Mouse (Mus musculus) ES-Bruce4 (cell line): ENCODE data around the gene Eya2. TPM values are rescaled to one million over a fixed set of nuclear protein-coding genes. Genes with fewer than 3 reads are reported as not detected.

Source experiments
- H3K27ac ChIP-seq: 2 replicates; pipeline ENCODE4 v1.5.1; 2012; ENCODE audit warnings: low read length, inconsistent platforms; ENCODE audit not compliant: insufficient read depth
- H3K27me3 ChIP-seq: 2 replicates; pipeline ENCODE4 v1.6.1; 2012; ENCODE audit warnings: mild to moderate bottlenecking, low read length, inconsistent platforms; ENCODE audit not compliant: control insufficient read depth, poor library complexity, insufficient read depth, severe bottlenecking
- H3K36me3 ChIP-seq: 2 replicates; pipeline ENCODE4 v1.6.1; 2012; ENCODE audit warnings: inconsistent platforms, mild to moderate bottlenecking, low read length, moderate library complexity; ENCODE audit not compliant: control insufficient read depth, poor library complexity, insufficient read depth, severe bottlenecking
- H3K4me1 ChIP-seq: one replicate; pipeline ENCODE4 v1.8.1; 2011; ENCODE audit warnings: low read length; ENCODE audit not compliant: control insufficient read depth, insufficient read depth
- H3K4me3 ChIP-seq: 2 replicates; pipeline ENCODE4 v1.5.1; 2011; ENCODE audit warnings: low read depth, mild to moderate bottlenecking, low read length
- H3K9ac ChIP-seq: 2 replicates; pipeline ENCODE4 v1.6.1; 2012; ENCODE audit warnings: low read depth, mild to moderate bottlenecking, inconsistent platforms; ENCODE audit not compliant: poor library complexity, severe bottlenecking
- H3K9me3 ChIP-seq: replicated peaks from 2 replicates; pipeline ENCODE4 v1.6.1; 2012; ENCODE audit warnings: mild to moderate bottlenecking, low read length, inconsistent platforms; ENCODE audit not compliant: control insufficient read depth, poor library complexity, insufficient read depth, severe bottlenecking
- CTCF ChIP-seq: IDR thresholded peaks from one replicate; pipeline ENCODE4 v1.8.1; 2011; ENCODE audit warnings: low read depth, low read length
- EP300 ChIP-seq: IDR thresholded peaks from 2 replicates; pipeline ENCODE4 v1.6.1; 2011; ENCODE audit warnings: low read depth, low read length; ENCODE audit not compliant: insufficient read depth
- POLR2A ChIP-seq: IDR thresholded peaks from one replicate; pipeline ENCODE4 v1.8.1; 2011; ENCODE audit warnings: low read length; ENCODE audit not compliant: insufficient read depth
- polyA plus RNA-seq: library from polyadenylated mRNA; stranded (reverse); fragments of >200 nt; gene quantifications from 2 replicates; pipeline ENCODE4 v1.2.4, GENCODE M21; 2011; ENCODE audit warnings: low read depth; ENCODE audit not compliant: missing spikeins, insufficient read depth, insufficient read length

Eya2 gene
- polyA plus RNA-seq, 1 experiment, result 3.2 TPM

GRCm38 (mm10) chr2:165564101-165564500, 30.7 kb upstream of the Eya2 start:
- Histone ChIP-seq H3K36me3 (no peaks in the 10 kb centered on the region), H3K9me3 (no peaks in the 10 kb centered on the region), H3K9ac (no peak overlapping the region), H3K27ac (no peak overlapping the region), H3K4me3 (no peak overlapping the region), H3K4me1 (no peaks in the 10 kb centered on the region), H3K27me3 (no peaks in the 10 kb centered on the region; the same call in 1 of the 2 replicates)
- TF ChIP-seq CTCF, result no peak
- no peak for TF ChIP-seq POLR2A
- no peak for TF ChIP-seq EP300

DNA sequence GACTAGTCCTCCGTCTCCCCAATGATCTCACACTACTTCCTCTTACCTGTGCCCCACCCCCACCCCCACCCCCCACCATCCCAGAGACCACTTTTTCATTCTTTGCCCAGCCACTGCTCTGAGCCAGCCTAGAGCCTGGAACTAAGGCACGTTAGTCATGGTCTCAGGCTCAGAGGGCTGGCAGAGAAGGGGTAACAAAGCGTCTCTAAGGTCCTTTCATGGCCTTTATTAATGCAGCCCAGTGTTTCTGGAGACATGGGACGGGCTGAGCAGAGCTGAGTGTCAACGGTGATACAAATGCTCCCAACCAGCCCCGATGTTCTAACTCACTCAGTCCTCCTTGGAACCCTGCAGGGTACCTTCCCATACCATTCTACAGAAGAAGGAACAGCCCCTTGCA, 30.2 kb upstream of the Eya2 start:
- H3K9ac ChIP-seq, result no peak overlapping the region
- H3K36me3 ChIP-seq, result no peaks in the 10 kb centered on the region
- H3K27ac ChIP-seq, result no peak overlapping the region
- H3K9me3 ChIP-seq, result no peaks in the 10 kb centered on the region
- no peak for TF ChIP-seq POLR2A
- no peak for TF ChIP-seq EP300
- no peak for TF ChIP-seq CTCF
- H3K27me3 ChIP-seq, result no peaks in the 10 kb centered on the region; the same call in 1 of the 2 replicates
- H3K4me3 ChIP-seq, result no peak overlapping the region
- no peaks in the 10 kb centered on the region for H3K4me1 ChIP-seq

- Histone ChIP-seq H3K36me3 (no peaks in the 10 kb centered on the region), H3K27me3 (no peaks in the 10 kb centered on the region; the same call in 1 of the 2 replicates), H3K4me3 (no peak overlapping the region), H3K4me1 (no peaks in the 10 kb centered on the region), H3K9me3 (no peaks in the 10 kb centered on the region), H3K9ac (no peak overlapping the region), H3K27ac (no peak overlapping the region)
- TF ChIP-seq POLR2A (no peak), CTCF (no peak), EP300 (no peak)
Measured at GRCm38 (mm10) chr2:165566898-165567297, 27.9 kb upstream of the Eya2 start.

GRCm38 (mm10) chr2:165567820-165568219, 27.0 kb upstream of the Eya2 start:
- no peak for TF ChIP-seq EP300
- no peak for TF ChIP-seq CTCF
- TF ChIP-seq POLR2A, result no peak
- no peaks in the 10 kb centered on the region; the same call in 1 of the 2 replicates for H3K27me3 ChIP-seq
- no peaks in the 10 kb centered on the region for H3K36me3 ChIP-seq
- no peaks in the 10 kb centered on the region for H3K4me1 ChIP-seq
- H3K9me3 ChIP-seq, result no peaks in the 10 kb centered on the region
- no peak overlapping the region for H3K27ac ChIP-seq
- no peak overlapping the region for H3K4me3 ChIP-seq
- no peak overlapping the region for H3K9ac ChIP-seq

DNA sequence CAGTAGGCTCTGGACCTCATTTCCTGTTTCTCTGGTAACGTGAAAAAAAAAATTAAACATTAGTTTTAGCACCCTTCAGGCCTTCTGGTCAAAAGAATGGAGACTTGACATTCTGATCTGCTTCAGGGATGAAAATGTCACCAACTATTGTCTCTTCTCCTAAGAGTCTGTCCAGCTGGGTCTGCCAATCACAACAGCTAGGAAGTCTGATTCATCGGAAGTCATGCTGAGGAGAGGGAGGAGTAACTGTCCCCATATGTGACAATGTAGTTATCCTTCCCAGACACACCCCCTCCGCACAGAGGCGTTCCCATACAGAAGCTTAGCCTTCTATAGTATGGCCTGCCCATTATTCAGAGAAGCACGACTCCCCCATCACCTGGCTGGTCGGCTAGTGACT, 25.9 kb upstream of the Eya2 start:
- H3K9ac ChIP-seq, result no peak overlapping the region
- no peak overlapping the region for H3K4me3 ChIP-seq

DNA sequence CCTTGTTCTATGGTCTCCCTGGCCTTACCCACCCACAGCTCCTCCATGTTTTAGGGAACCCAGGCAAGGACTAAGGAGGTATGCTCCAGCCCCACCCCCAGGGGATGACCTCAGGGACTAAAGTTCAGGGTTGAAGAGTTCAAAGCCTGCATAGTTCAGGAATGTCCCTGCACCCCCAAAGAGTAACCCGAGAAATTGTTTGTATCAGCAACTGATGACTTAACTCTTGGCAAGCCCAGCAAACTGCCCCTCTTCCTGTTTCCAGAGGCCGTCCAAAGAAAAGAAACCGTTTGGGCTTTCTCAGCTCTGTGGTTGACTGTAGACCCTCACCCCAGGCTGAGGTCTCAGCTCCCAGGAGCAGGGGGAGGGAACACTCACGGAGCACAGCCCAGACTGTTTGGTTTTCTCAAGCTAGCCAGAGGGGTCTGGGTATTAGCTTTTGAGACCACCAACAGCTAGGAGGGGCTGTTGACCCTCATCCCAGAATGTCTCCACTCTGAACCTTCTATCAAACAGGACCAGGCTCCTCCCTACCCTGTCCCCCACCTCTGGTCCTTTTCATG, 23.5 kb upstream of the Eya2 start:
- Histone ChIP-seq H3K4me1 (no peaks in the 10 kb centered on the region), H3K27ac (no peak overlapping the region)

More for the DNA sequence above, 25.9 kb upstream of the Eya2 start:
- H3K36me3 ChIP-seq, result no peaks in the 10 kb centered on the region
- H3K27ac ChIP-seq, result no peak overlapping the region
- H3K9me3 ChIP-seq, result no peaks in the 10 kb centered on the region
- TF ChIP-seq CTCF (no peak), POLR2A (no peak), EP300 (no peak)
- H3K4me1 ChIP-seq, result no peaks in the 10 kb centered on the region
- H3K27me3 ChIP-seq, result no peaks in the 10 kb centered on the region

More for the DNA sequence above, 23.5 kb upstream of the Eya2 start:
- H3K9me3 ChIP-seq, result no peaks in the 10 kb centered on the region
- no peaks in the 10 kb centered on the region for H3K36me3 ChIP-seq
- H3K4me3 ChIP-seq, result no peak overlapping the region
- TF ChIP-seq CTCF (no peak), POLR2A (no peak), EP300 (no peak)
- no peaks in the 10 kb centered on the region for H3K27me3 ChIP-seq
- no peak overlapping the region for H3K9ac ChIP-seq
